Mouse (Mus musculus): ENCODE data around the gene Mbl1.

Gene Mbl1

GRCm38 (mm10) chr14:41189496-41189895 is 38.2 kb downstream of the Mbl1 start:
- DNase-seq (ENCODE audit: low read depth in 1 of 2, low spot score in 2 of 2) = no peak

GRCm38 (mm10) chr14:41198037-41198730 is 46.9 kb downstream of the Mbl1 start:
- DNase-seq (ENCODE audit: low read depth in 1 of 2, low spot score in 2 of 2) = no peak
